Mouse (Mus musculus): ENCODE results near the gene Adprm.
"Not testable (repeated sequence)": the region's sequence is repeated elsewhere in the genome, so short reads cannot be mapped to it uniquely, and the experiment has no call there.

The Adprm gene

DNA sequence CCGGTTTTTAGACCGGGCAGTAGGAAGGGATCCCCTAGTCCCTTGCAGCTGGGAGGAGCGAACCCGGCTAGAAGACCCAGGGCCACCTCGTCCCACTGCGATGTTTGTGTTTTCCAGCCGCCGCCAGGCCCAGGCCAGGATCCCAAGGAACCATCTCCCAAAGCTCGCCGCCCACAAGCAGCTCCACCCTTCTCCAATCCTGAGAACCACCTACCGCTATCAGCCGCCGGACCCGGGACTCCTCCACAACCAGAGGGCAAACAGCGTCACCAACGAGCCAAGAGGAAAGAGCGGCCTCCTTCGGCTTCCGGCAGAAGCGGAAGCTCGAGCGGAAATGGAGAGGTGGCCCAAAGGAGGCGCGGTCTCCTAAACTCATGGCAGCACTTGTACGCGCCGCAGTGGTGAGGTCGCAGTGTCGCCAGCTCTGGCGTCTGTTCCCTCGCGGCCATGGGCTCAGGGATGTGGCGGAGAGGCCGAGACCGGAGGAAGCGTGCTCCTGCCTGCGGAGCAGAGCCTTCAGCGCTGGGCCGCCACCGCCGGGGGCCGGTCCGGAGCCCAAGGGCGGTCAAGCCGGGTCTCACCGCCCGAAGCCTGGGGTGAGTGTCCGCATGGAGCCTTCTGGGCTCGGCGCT lies at the start of gene Adprm, which contains the start of gene Sco1:
Gene Adprm, minus strand, starts transcription at position 274 of the 632 bp plus-strand sequence.
Gene Sco1, plus strand, starts transcription at position 350 of the 632 bp plus-strand sequence.
- peak; percentile 73 for DNase-seq (ENCODE audit: low spot score)

DNA sequence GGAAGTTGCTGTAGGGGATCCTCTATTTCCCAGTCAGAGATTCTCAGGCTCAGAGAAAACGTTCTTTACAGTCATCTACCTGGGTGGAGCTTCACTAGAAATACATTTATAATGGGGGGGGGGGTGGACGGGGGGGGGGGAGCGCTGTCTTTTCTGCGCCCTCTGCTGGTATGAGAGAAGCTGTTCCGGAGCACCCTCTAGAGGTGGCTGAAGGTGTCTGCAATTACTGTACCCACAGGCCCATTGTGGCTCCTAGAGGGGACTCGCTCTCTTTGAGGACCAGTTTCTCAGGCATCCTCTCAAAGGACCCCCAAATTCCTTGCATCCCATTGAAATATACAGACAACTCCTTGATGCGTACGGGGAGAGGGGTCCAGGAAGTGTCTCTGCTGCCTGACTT lies 49.3 kb upstream of the Adprm start:
- peak; percentile 20 for DNase-seq (ENCODE audit: low spot score)

DNA sequence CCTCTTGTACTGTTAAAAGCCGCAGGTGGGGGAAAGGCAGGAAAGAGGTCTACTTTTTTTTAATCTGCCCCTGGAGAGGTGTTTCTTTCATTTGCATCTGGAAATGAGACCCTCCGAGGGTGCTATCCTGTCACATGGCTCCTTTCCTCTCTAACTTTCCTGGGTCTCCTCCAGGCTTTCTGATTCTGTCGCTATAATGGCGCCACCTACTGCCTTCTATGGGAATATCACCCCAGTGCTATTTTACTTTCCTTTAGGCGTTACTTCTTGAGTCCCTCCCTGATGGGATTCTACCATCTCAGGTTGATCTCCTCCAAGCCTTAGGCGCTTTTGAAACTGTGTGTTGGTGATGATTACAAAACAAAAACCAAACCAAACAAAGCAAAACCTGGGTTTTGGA lies 47.8 kb upstream of the Adprm start:
- DNase-seq (ENCODE audit: low spot score): peak; percentile 29

DNA sequence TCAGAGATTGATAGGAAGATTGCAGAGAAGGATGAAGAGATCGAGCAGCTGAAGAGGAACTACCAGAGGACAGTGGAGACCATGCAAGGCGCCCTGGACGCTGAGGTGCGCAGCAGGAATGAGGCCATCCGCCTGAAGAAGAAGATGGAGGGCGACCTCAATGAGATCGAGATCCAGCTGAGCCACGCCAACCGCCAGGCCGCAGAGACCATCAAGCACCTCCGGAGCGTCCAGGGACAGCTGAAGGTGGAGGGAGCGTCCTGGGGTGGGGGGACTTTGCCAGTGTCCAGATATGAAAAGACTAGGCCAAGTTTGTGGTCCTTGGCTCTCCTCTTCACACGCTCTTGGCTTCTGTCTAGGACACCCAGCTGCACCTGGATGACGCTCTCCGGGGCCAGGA lies 46.8 kb upstream of the Adprm start:
- no peak for DNase-seq (ENCODE audit: low spot score)

DNA sequence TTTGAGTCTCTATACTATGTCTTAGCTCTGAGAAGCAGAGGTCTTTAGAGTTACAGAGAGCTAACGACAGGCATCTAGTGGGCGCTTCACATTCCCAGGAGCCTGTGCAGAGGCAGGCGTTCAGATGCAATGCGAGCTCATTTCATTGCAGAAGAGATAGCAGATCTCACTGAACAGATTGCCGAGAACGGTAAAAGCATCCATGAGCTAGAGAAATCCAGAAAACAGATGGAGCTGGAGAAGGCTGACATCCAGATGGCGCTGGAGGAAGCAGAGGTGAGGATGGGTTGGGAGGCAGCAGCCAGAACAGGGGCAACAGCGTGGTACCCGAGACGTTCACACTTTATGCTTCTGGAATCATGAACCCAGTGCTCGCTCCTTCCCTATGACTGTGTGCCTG lies 46.0 kb upstream of the Adprm start:
- DNase-seq (ENCODE audit: low spot score): peak; percentile 36

DNA sequence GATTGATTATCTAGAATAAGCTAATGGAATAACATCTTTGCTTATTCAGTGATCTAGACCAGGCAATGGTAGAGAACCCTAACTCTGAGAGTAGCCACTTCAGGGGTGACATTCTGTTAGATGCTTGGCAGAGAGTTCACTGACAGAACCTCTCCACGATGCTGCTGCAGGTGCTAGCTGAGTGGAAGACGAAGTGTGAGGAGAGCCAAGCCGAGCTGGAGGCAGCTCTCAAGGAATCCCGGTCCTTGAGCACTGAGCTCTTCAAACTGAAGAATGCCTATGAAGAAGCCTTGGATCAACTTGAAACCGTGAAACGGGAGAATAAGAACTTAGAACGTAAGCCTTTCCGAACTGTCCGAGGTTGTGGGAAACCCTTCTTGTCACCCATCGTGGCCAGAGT lies 45.3 kb upstream of the Adprm start:
- no peak for DNase-seq (ENCODE audit: low spot score)

DNA sequence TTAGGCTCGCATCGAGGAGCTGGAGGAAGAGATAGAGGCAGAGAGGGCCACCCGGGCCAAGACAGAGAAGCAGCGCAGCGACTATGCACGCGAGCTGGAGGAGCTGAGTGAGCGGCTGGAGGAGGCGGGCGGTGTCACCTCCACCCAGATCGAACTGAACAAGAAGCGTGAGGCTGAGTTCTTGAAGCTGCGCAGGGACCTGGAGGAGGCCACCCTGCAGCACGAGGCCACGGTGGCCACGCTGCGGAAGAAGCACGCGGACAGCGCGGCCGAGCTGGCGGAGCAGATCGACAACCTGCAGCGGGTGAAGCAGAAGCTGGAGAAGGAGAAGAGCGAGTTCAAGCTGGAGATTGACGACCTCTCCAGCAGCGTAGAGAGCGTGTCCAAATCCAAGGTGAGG lies 42.1 kb upstream of the Adprm start:
- no peak for DNase-seq (ENCODE audit: low spot score)

DNA sequence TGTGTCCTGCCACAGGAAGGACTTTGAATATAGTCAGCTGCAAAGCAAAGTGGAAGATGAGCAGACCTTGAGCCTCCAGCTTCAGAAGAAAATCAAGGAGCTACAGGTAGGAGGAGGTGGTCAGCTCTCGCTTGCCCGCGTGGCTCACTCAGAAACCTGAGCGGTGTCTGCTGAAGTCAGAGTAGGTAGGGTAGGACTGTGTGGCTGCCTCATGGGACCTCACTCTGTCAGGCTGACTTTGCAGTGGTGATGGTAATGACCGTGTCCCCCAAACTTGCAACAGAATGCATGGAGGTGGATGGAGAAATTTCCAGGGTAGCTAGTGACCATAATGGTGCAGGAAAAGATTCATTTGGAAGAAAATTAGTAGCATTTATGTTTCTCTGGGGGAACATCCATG lies 41.3 kb upstream of the Adprm start:
- DNase-seq (ENCODE audit: low spot score): no peak

DNA sequence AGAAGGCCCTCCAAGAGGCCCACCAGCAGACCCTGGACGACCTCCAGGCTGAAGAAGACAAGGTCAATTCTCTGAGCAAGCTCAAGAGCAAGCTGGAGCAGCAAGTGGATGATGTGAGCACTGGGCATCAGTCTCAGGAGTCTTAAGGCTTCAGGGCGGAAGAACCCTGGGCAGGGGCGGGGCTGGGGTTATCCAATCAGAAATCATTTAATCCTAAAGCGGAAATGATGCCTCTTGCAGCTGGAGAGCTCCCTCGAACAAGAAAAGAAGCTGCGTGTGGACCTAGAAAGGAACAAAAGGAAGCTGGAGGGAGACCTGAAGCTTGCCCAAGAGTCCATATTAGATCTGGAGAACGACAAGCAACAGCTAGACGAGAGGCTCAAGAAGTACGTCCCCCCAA lies 40.8 kb upstream of the Adprm start:
- DNase-seq (ENCODE audit: low spot score): no peak

DNA sequence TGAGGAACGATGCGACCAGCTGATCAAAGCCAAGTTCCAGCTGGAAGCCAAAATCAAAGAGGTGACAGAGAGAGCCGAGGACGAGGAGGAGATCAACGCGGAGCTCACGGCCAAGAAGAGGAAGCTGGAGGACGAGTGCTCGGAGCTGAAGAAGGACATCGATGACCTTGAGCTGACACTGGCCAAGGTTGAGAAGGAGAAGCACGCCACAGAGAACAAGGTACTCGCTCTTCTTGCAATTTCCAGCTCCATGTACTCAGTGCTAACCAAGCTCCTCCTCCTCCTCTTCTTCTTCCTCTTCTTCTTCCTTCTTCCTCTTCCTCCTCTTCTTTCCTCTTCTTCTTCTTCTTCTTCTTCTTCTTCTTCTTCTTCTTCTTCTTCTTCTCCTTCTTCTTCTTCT lies 40.0 kb upstream of the Adprm start:
- not testable (repeated sequence) for DNase-seq (ENCODE audit: low spot score)

DNA sequence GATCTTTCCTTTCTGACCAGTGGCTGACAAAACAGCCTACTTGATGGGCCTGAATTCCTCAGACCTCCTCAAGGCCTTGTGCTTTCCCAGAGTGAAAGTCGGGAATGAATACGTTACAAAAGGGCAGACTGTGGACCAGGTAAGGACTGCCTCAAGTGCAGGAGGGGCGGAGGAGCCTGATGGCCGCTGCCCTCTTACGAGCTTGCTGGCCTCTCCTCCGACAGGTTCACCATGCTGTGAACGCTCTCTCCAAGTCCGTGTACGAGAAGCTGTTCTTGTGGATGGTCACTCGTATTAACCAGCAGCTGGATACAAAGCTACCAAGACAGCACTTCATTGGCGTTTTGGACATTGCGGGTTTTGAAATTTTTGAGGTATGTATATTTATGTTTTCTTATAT lies 34.8 kb upstream of the Adprm start:
- DNase-seq (ENCODE audit: low spot score): no peak

DNA sequence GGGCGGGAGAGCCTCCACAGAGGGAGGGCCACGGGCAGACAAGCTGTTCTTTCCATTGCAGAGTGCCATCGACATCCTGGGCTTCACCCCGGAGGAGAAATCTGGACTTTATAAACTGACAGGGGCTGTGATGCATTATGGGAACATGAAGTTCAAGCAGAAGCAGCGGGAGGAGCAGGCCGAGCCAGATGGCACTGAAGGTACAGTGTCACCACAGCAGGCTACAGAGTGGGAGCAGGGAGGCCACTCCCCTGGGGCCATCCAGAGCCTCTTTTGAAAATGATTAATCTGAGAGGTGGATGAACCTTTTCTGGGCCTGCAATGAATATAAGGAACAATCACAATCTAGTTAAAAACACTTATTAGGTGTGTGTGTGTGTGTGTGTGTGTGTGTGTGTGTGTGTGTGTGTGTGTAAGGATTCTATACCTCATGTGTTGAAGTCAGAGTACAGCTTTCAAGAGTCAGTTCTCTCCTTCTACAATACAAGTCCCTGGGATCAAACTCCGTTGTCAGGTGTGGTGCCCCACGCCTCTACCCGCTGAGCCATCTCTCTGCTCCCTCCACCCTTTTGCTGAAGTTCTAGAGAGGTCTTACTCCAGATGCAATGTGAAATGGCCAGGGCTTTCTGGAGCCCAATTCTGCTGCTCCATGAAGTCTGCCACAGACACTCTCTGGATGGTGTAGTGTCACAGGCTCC lies 34.2 kb upstream of the Adprm start:
- DNase-seq (ENCODE audit: low spot score): no peak

DNA sequence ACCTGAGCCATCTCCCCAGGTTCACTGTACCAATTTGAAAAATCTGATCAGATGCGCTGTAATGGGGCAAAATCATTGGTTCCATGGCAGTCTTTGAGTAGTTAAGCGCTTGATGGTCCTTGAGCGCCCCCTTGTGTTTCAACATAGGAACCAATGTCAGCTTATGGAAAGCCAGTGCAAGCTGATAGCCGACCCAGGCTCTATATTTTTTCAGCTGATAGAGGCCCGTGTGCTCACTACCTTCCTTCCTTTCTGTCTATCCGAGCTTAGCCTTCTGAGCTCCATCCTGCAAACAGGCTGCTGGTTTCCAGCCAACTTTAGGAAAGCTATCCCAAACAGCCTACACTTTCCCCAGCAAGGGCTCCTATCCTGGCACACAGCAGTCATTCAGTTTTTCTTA lies 33.1 kb upstream of the Adprm start:
- DNase-seq (ENCODE audit: low spot score): peak; percentile 60

DNA sequence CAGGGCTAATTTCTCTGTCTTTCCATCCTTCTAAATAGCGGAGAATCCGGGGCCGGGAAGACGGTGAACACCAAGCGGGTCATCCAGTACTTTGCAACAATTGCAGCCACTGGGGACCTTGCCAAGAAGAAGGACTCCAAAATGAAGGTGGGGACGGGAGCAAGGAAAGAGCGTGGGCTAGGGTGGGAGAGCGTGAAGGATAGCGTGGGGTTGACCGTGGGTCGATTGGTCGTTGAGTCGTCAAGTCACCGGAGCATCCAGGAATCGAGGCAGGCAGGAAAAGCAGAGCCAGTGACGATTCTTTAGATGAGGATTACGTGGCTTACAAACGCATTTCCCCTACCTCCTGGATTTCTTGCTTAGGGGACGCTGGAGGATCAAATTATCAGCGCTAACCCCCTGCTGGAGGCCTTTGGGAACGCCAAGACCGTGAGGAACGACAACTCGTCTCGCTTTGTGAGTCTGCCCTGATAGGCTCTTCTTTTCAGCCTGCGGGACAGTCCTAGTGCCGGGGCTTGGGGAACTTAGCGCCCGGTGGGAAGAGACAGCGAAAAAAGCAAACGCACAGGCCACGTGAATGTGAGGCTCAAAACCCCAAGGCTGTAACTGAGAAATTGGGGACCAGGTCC lies 31.4 kb upstream of the Adprm start:
- DNase-seq (ENCODE audit: low spot score): no peak

DNA sequence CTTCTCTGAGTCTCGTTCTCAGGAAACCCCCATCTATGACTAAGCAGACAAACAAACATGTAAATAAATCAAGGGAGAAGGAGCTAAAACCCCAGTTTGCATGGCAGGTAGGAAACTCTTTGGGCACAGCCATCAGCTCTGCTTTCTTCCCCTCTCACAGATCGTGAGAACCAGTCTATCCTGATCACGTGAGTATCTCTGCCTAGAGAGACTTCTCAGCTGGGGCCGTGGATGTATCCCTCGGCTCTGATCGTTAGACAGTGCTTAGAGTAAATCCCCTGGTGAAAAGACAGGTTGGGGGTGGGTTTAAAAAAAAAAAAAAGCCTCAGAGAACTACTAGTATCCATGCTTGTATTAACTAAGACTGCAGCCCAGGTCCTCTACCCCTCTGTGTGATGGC lies 30.8 kb upstream of the Adprm start:
- DNase-seq (ENCODE audit: low spot score): no peak

DNA sequence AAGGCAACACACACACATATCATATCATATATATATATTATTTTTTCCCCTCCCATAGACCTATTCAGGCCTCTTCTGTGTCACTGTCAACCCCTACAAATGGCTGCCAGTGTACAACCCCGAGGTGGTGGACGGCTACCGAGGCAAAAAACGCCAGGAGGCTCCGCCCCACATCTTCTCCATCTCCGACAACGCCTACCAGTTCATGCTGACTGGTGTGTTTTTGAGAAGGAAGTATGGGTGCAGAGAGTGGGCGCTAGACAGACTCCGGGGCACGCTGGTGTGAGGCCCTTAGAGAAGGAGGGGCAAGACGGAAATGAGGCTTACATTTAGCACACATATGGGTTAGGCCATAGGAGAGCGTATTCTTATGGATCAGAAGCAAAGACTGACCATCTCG lies 30.4 kb upstream of the Adprm start:
- DNase-seq (ENCODE audit: low spot score): no peak

DNA sequence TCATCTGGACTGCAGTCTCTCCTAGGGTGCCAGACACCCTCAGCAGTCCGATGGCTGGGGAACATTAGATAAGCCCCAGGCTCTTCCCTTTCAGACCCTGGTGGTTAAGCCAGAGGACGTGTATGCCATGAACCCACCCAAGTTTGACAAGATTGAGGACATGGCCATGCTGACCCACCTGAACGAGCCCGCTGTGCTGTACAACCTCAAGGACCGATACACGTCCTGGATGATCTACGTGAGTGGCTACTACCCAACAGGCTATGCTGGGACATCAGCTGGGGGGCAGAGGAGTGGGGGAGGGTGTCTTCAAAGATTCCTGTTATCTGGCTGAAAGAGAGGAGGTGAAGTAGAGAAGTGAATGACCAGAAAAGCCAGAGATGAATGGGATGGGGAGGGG lies 29.8 kb upstream of the Adprm start:
- DNase-seq (ENCODE audit: low spot score): no peak

DNA sequence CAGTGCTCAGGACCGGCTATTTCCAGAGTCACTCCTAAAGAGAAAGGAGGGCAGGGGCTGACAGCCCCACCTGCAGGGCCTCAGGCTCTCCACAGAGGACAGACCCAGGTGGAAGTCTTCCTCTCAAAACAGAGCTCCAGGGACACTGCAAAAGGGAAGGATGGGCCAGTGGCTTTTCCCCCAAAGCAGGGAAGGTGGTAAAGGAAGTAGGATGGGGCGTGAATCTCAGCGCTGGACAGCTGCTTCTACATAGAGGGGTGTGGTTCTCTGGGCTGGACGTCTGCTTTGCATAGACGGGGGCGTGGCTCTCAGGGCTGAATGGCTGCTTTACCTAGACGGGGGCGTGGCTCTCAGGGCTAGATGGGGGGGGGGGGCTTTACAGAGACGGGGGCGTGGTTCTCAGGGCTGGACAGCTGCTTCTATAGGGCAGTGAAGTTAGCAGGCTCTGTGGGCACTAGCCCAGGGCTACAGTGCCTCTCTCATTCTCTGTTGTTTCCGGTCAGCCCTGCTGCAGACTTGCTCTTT lies 28.8 kb upstream of the Adprm start:
- DNase-seq (ENCODE audit: low spot score): no peak

DNA sequence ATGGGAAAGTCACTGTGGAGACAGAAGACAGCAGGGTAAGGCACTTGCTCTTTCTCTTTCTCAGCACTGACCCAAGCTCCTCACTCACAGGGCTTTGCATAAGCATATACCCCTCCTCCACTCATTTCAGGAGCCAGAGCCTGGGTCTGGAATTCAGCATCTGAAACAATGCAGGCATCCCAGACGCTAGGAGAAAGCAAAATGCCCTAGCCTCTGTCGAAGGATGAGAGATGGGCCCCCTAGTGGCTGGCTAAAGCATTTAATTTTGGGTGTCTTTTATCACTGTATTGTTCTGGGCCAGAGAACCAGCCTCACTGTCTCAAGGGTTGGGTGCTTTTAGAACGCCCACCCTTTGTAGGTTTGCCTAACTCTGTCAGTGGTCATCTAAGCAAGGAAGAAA lies 27.8 kb upstream of the Adprm start:
- DNase-seq (ENCODE audit: low spot score): peak; percentile 5

DNA sequence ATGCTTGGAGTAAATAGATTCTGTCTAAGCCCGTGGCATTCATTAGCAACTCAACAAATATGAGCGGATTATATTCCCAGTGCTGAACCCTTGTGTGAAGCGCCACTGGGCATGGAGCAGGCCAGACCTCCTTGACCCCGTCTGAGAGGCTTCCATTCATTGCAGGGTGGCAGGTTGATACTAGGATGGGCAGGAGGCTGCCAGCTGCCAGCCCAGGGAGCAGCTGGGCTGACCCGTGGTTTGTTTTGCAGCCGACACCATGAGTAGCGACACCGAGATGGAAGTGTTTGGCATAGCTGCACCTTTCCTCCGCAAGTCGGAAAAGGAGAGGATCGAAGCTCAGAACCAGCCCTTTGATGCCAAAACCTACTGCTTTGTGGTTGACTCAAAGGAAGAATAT lies 27.3 kb upstream of the Adprm start:
- no peak for DNase-seq (ENCODE audit: low spot score)

DNA sequence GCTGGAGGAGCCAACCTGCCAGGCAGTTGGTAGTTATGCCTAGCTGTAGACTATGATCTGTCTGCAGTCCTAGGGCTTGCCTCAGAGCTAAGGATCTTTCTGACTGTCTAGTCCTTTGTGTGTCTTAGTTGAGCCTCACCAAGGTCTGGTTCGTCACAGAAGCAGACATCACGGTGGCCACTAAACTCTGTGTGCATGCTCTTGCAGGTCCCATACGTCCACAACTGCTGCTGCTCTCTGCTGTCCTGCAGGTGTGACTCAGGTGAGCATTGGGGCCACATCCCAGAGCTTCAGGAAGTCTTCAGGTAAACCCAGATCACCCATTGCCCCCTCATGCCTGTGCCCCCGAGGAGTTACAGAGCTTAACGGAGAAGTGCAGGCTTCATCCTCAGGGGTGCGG lies 26.5 kb upstream of the Adprm start:
- DNase-seq (ENCODE audit: low spot score): no peak

DNA sequence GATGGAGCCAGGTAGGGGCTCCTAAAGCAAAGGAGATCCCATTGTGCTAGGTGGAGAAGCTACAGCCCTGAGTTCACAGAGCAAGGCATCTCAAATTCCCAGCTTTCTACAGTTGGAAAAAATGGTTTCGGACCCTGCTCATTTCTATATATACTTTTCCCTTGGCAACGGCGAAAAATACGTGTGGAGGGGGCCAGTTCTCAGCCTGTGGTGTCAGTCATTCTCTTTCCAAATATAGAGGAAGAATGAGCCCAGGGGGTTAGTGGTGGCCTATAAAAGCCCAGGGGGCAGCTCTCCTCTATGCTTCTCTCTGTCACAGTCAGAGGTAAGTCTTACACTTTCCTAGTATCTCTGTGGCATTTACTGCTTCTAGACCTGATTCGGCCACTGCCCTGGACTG lies 25.6 kb upstream of the Adprm start, which contains the start of gene Myh3:
Gene Myh3, plus strand, starts transcription at position 301 of the 400 bp plus-strand sequence.
- no peak for DNase-seq (ENCODE audit: low spot score)

DNA sequence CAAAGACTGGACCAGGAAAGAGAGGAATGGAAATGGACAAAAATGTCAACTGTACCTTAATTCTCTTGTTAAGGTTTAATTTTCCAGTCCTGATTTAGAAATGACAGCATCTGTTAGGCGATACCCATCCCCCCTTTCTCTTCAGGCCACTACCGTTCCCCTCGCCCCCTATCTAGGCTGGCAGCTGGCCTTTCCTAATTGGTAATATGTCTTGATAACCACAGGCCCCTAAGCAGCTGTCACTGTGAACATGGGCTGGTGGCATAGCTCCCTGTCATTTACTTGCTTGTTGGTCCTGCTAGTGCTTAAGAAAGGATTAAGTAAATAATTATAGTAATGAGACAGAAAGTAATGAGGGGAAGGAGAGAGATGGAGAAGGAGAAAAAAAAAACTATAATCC lies 25.0 kb upstream of the Adprm start:
- no peak for DNase-seq (ENCODE audit: low spot score)

Data from layer of hippocampus, adult 9-10 months (tissue).